Mouse (Mus musculus) adrenal gland, adult (tissue): Measurements from ENCODE around the gene Atg4a.
A peak's percentile ranks its signal among the peaks of the same experiment; 100 is the strongest.

ENCODE experiments used
- DNase-seq, 2 experiments: peaks; one replicate each; pipeline ENCODE4 v3.0.0; 2022 to 2023; ENCODE audit warnings: low spot score in 1 of 2; ENCODE audit not compliant: inconsistent age in 2 of 2

Gene Atg4a

GRCm38 (mm10) chrX:140956272-140956940 is at the start of gene Atg4a, which contains the start of gene Psmd10:
TSS of gene Atg4a (plus strand) at chrX:140956907.
TSS of gene Psmd10 (minus strand) at chrX:140956728.
- peak; percentile 92 to 96 for DNase-seq

GRCm38 (mm10) chrX:140907360-140907759 is 49.3 kb upstream of the Atg4a start, which contains the start of gene Vsig1:
TSS of gene Vsig1 (plus strand) at chrX:140907608.
- DNase-seq: no peak

- DNase-seq: no peak
Measured at GRCm38 (mm10) chrX:140921321-140921720, 35.4 kb upstream of the Atg4a start.

- DNase-seq: no peak
Measured at GRCm38 (mm10) chrX:140932066-140932465, 24.6 kb upstream of the Atg4a start.

- DNase-seq: no peak
Measured at GRCm38 (mm10) chrX:140933263-140933662, 23.4 kb upstream of the Atg4a start.

- DNase-seq: no peak
Measured at GRCm38 (mm10) chrX:140936271-140936670, 20.4 kb upstream of the Atg4a start.

GRCm38 (mm10) chrX:140953618-140954017 is 3.1 kb upstream of the Atg4a start:
- no peak for DNase-seq

GRCm38 (mm10) chrX:140956959-140957358 is 252 bp downstream of the Atg4a start:
- no peak for DNase-seq

GRCm38 (mm10) chrX:140978943-140979342 is 22.2 kb downstream of the Atg4a start:
- DNase-seq: no peak

GRCm38 (mm10) chrX:140979546-140979945 is 22.8 kb downstream of the Atg4a start:
- DNase-seq: peak in 1 of 2 experiments; percentile 40

GRCm38 (mm10) chrX:140980163-140980562 is 23.5 kb downstream of the Atg4a start:
- DNase-seq: no peak

GRCm38 (mm10) chrX:140983206-140983960 is 26.7 kb downstream of the Atg4a start:
- DNase-seq: peak; percentile 21 to 52

GRCm38 (mm10) chrX:140984795-140985194 is 28.1 kb downstream of the Atg4a start:
- DNase-seq: no peak

GRCm38 (mm10) chrX:140985256-140985655 is 28.5 kb downstream of the Atg4a start:
- no peak for DNase-seq

- no peak for DNase-seq
Measured at GRCm38 (mm10) chrX:140996909-140997516, 40.3 kb downstream of the Atg4a start.

- no peak for DNase-seq
Measured at GRCm38 (mm10) chrX:140997912-140998545, 41.3 kb downstream of the Atg4a start.

- no peak for DNase-seq
Measured at GRCm38 (mm10) chrX:140998885-140999284, 42.2 kb downstream of the Atg4a start.

- no peak for DNase-seq
Measured at GRCm38 (mm10) chrX:141149705-141150104, 193.0 kb downstream of the Atg4a start.

GRCm38 (mm10) chrX:141150290-141150689 is 193.6 kb downstream of the Atg4a start:
- no peak for DNase-seq

- no peak for DNase-seq
Measured at GRCm38 (mm10) chrX:141151182-141151581, 194.5 kb downstream of the Atg4a start.

- DNase-seq: peak in 1 of 2 experiments; percentile 51
Measured at GRCm38 (mm10) chrX:141156696-141157095, 200.0 kb downstream of the Atg4a start.
